Mouse (Mus musculus) MEL (cell line): ENCODE measurements around the gene Tfrc. TPM values are rescaled to one million over a fixed set of nuclear protein-coding genes. Genes with fewer than 3 reads are reported as not detected.
A peak's percentile ranks its signal among the peaks of the same experiment; 100 is the strongest.

ENCODE experiments used
- DNase-seq: peaks from one replicate; pipeline ENCODE4 v3.0.0; 2011; ENCODE audit warnings: low read depth, low spot score
- H3K27ac ChIP-seq: 2 replicates; pipeline ENCODE4 v1.5.1; 2012; ENCODE audit warnings: low read depth, mild to moderate bottlenecking, control low read depth, low read length, moderate library complexity; ENCODE audit not compliant: control insufficient read depth
- H3K27me3 ChIP-seq, 2 experiments: fragments of 150-350 bp in 1 of 2; sonication (generic) in 1 of 2; 2 replicates each; pipeline ENCODE4 v1.6.1; 2012; ENCODE audit warnings: low read length in 2 of 2, mild to moderate bottlenecking in 2 of 2, improper control_type of control experiment in 1 of 2, moderate library complexity in 1 of 2; ENCODE audit not compliant: insufficient read depth in 2 of 2, control insufficient read depth in 1 of 2
- H3K36me3 ChIP-seq, 2 experiments: 2 replicates each; pipeline ENCODE4 v1.6.1; 2012 to 2014; ENCODE audit warnings: low read length in 2 of 2, improper control_type of control experiment in 1 of 2, inconsistent platforms in 1 of 2, mild to moderate bottlenecking in 1 of 2; ENCODE audit not compliant: insufficient read depth in 2 of 2, control insufficient read depth in 1 of 2
- H3K4me1 ChIP-seq, 2 experiments: fragments of 150-350 bp in 1 of 2; sonication (generic) in 1 of 2; 2 replicates each; pipeline ENCODE4 v1.6.1; 2012; ENCODE audit warnings: low read length in 2 of 2, improper control_type of control experiment in 1 of 2, mild to moderate bottlenecking in 1 of 2; ENCODE audit not compliant: insufficient read depth in 2 of 2, control insufficient read depth in 1 of 2
- H3K4me3 ChIP-seq, 2 experiments: fragments of 150-350 bp in 1 of 2; sonication (generic) in 1 of 2; 2 replicates each; pipeline ENCODE4 v1.5.1; 2012; ENCODE audit warnings: low read depth in 2 of 2, low read length in 2 of 2, mild to moderate bottlenecking in 2 of 2, moderate library complexity in 2 of 2, control low read depth in 1 of 2, improper control_type of control experiment in 1 of 2; ENCODE audit not compliant: control insufficient read depth in 1 of 2, insufficient read depth in 1 of 2
- H3K79me2 ChIP-seq: 2 replicates; pipeline ENCODE4 v1.6.1; 2012; ENCODE audit warnings: mild to moderate bottlenecking, low read length, moderate library complexity; ENCODE audit not compliant: control insufficient read depth, poor library complexity, insufficient read depth
- H3K9ac ChIP-seq: 2 replicates; pipeline ENCODE4 v1.6.1; 2012; ENCODE audit warnings: low read depth, mild to moderate bottlenecking, control low read depth, low read length, moderate library complexity; ENCODE audit not compliant: control insufficient read depth, poor library complexity, severe bottlenecking
- H3K9me3 ChIP-seq: fragments of 150-350 bp; sonication (generic); replicated peaks from 2 replicates; pipeline ENCODE4 v1.6.1; 2012; ENCODE audit warnings: mild to moderate bottlenecking, low read length, improper control_type of control experiment, moderate library complexity; ENCODE audit not compliant: insufficient read depth
- BHLHE40 ChIP-seq: IDR thresholded peaks from 2 replicates; pipeline ENCODE4 v1.6.1; 2012; ENCODE audit warnings: low read depth, mild to moderate bottlenecking, inconsistent platforms, low read length, improper control_type of control experiment, borderline replicate concordance
- CHD1 ChIP-seq: IDR thresholded peaks from 2 replicates; pipeline ENCODE4 v1.6.1; 2012; ENCODE audit warnings: low read depth, mild to moderate bottlenecking, inconsistent platforms, low read length, improper control_type of control experiment
- E2F4 ChIP-seq: IDR thresholded peaks from 2 replicates; pipeline ENCODE4 v1.6.1; 2011; ENCODE audit warnings: low read depth, low read length, improper control_type of control experiment, borderline replicate concordance
- EP300 ChIP-seq, 2 experiments: IDR thresholded peaks; 2 replicates each; pipeline ENCODE4 v1.6.1; 2011; ENCODE audit warnings: improper control_type of control experiment in 2 of 2, low read length in 2 of 2, low read depth in 1 of 2, mild to moderate bottlenecking in 1 of 2
- ETS1 ChIP-seq: IDR thresholded peaks from 2 replicates; pipeline ENCODE4 v1.6.1; 2012; ENCODE audit warnings: low read depth, mild to moderate bottlenecking, inconsistent platforms, low read length, improper control_type of control experiment, moderate library complexity
- GABPA ChIP-seq: IDR thresholded peaks from 2 replicates; pipeline ENCODE4 v1.6.1; 2012; ENCODE audit warnings: low read depth, mild to moderate bottlenecking, inconsistent platforms, low read length, improper control_type of control experiment, moderate library complexity
- GATA1 ChIP-seq: IDR thresholded peaks from 2 replicates; pipeline ENCODE4 v1.6.1; 2011; ENCODE audit warnings: low read depth, low read length, improper control_type of control experiment
- HCFC1 ChIP-seq: IDR thresholded peaks from 2 replicates; pipeline ENCODE4 v1.6.1; 2012; ENCODE audit warnings: low read depth, mild to moderate bottlenecking, inconsistent platforms, low read length, improper control_type of control experiment, moderate library complexity
- KAT2A ChIP-seq: conservative IDR thresholded peaks from 2 replicates; pipeline ENCODE4 v1.6.1; 2012; ENCODE audit warnings: low read depth, low read length, improper control_type of control experiment, inconsistent platforms
- MAFK ChIP-seq: IDR thresholded peaks from 2 replicates; pipeline ENCODE4 v1.6.1; 2011; ENCODE audit warnings: low read depth, mild to moderate bottlenecking, low read length, improper control_type of control experiment, borderline replicate concordance
- MAX ChIP-seq: IDR thresholded peaks from 2 replicates; pipeline ENCODE4 v1.6.1; 2011; ENCODE audit warnings: low read length, improper control_type of control experiment
- MAZ ChIP-seq: IDR thresholded peaks from 2 replicates; pipeline ENCODE4 v1.6.1; 2012; ENCODE audit warnings: low read depth, mild to moderate bottlenecking, inconsistent platforms, low read length, improper control_type of control experiment
- MEF2A ChIP-seq: IDR thresholded peaks from 2 replicates; pipeline ENCODE4 v1.6.1; 2014; ENCODE audit warnings: low read depth, mild to moderate bottlenecking, inconsistent platforms, low read length, improper control_type of control experiment; ENCODE audit not compliant: poor library complexity, insufficient replicate concordance, severe bottlenecking; ENCODE audit errors: extremely low read depth
- MXI1 ChIP-seq: IDR thresholded peaks from 2 replicates; pipeline ENCODE4 v1.6.1; 2011; ENCODE audit warnings: mild to moderate bottlenecking, low read depth, low read length, improper control_type of control experiment
- MYB ChIP-seq: IDR thresholded peaks from 2 replicates; pipeline ENCODE4 v1.6.1; 2011; ENCODE audit warnings: mild to moderate bottlenecking, low read depth, low read length, improper control_type of control experiment
- NELFE ChIP-seq: IDR thresholded peaks from 2 replicates; pipeline ENCODE4 v1.6.1; 2011; ENCODE audit warnings: low read depth, low read length, improper control_type of control experiment
- POLR2A ChIP-seq, 2 experiments: IDR thresholded peaks; 2 replicates each; pipeline ENCODE4 v1.6.1; 2011 to 2012; ENCODE audit warnings: low read length in 2 of 2, mild to moderate bottlenecking in 2 of 2, control low read depth in 1 of 2, improper control_type of control experiment in 1 of 2, low read depth in 1 of 2, moderate library complexity in 1 of 2; ENCODE audit not compliant: control insufficient read depth in 1 of 2, insufficient read depth in 1 of 2, poor library complexity in 1 of 2
- POLR2AphosphoS2 ChIP-seq: IDR thresholded peaks from 2 replicates; pipeline ENCODE4 v1.6.1; 2011; ENCODE audit warnings: low read length, improper control_type of control experiment
- POLR2AphosphoS5 ChIP-seq: IDR thresholded peaks from 2 replicates; pipeline ENCODE4 v1.6.1; 2012; ENCODE audit warnings: low read depth, borderline replicate concordance, mild to moderate bottlenecking, inconsistent platforms, low read length, moderate library complexity, mixed read lengths
- RAD21 ChIP-seq: IDR thresholded peaks from 2 replicates; pipeline ENCODE4 v1.6.1; 2011; ENCODE audit warnings: mild to moderate bottlenecking, low read depth, low read length, improper control_type of control experiment
- RCOR1 ChIP-seq: IDR thresholded peaks from 2 replicates; pipeline ENCODE4 v1.6.1; 2012; ENCODE audit warnings: low read depth, mild to moderate bottlenecking, inconsistent platforms, low read length, improper control_type of control experiment
- SIN3A ChIP-seq: IDR thresholded peaks from 2 replicates; pipeline ENCODE4 v1.6.1; 2012; ENCODE audit warnings: low read length, improper control_type of control experiment, inconsistent platforms
- SMC3 ChIP-seq: IDR thresholded peaks from 2 replicates; pipeline ENCODE4 v1.6.1; 2011; ENCODE audit warnings: low read depth, low read length, improper control_type of control experiment
- TAL1 ChIP-seq: IDR thresholded peaks from 2 replicates; pipeline ENCODE4 v1.6.1; 2012; ENCODE audit warnings: mild to moderate bottlenecking, inconsistent platforms, low read length, moderate library complexity, mixed read lengths
- TCF12 ChIP-seq: IDR thresholded peaks from 2 replicates; pipeline ENCODE4 v1.6.1; 2014; ENCODE audit warnings: low read depth, mild to moderate bottlenecking, inconsistent platforms, low read length, improper control_type of control experiment, moderate library complexity
- UBTF ChIP-seq: IDR thresholded peaks from 2 replicates; pipeline ENCODE4 v1.6.1; 2012; ENCODE audit warnings: low read depth, mild to moderate bottlenecking, inconsistent platforms, low read length, improper control_type of control experiment, moderate library complexity, borderline replicate concordance; ENCODE audit not compliant: insufficient read depth
- USF2 ChIP-seq, 2 experiments: IDR thresholded peaks; 2 replicates each; pipeline ENCODE4 v1.6.1; 2011 to 2012; ENCODE audit warnings: improper control_type of control experiment in 2 of 2, low read length in 2 of 2, borderline replicate concordance in 1 of 2, inconsistent platforms in 1 of 2, low read depth in 1 of 2, mild to moderate bottlenecking in 1 of 2; ENCODE audit not compliant: insufficient read depth in 1 of 2
- ZC3H11A ChIP-seq: IDR thresholded peaks from 2 replicates; pipeline ENCODE4 v1.6.1; 2012; ENCODE audit warnings: low read depth, mild to moderate bottlenecking, inconsistent platforms, low read length, improper control_type of control experiment
- ZKSCAN1 ChIP-seq: IDR thresholded peaks from 2 replicates; pipeline ENCODE4 v1.6.1; 2012; ENCODE audit warnings: low read depth, mild to moderate bottlenecking, inconsistent platforms, low read length, improper control_type of control experiment, moderate library complexity
- polyA plus RNA-seq, 2 experiments: library from polyadenylated mRNA; stranded (reverse) in 1 of 2; unstranded in 1 of 2; fragments of >175 nt in 1 of 2; fragments of >200 nt in 1 of 2; gene quantifications; 2 replicates each; pipeline versions ENCODE4 v1.2.1 to v1.2.4; 2012; ENCODE audit warnings: low replicate concordance in 2 of 2, low read depth in 1 of 2; ENCODE audit not compliant: insufficient read length in 2 of 2, insufficient read depth in 1 of 2, missing spikeins in 1 of 2
- total RNA-seq: library from RNA; depleted of rRNA; stranded (reverse); fragments of 300-350 nt; gene quantifications from 2 replicates; pipeline ENCODE4 v1.2.3, GENCODE M21; 2012

Tfrc gene
- total and polyA plus RNA-seq, 3 experiments: 90.9 to 234 (median 106) TPM

- H3K36me3 ChIP-seq: peaks cover 22 to 44% of the 10 kb centered on the region in 2 experiments
- H3K79me2 ChIP-seq: peaks cover 45% of the 10 kb centered on the region
- H3K4me1 ChIP-seq: peaks cover 14 to 30% of the 10 kb centered on the region in 2 experiments
- no peaks in the 10 kb centered on the region for H3K27me3 ChIP-seq
- no peaks in the 10 kb centered on the region for H3K9me3 ChIP-seq
- H3K27ac ChIP-seq: peak overlapping the region; percentile 56
- peak overlapping the region; percentile 75 to 84 for H3K4me3 ChIP-seq
- peak; percentile 54 for TF ChIP-seq TAL1
- no peak for TF ChIP-seq ETS1
- TF ChIP-seq CHD1: peak; percentile 16; the same call in 1 of the 2 replicates
- peak; percentile 40; the same call in 1 of the 2 replicates for TF ChIP-seq GATA1
- TF ChIP-seq TCF12: 0 out of 2 replicates have a peak, but pooled peaks have one; percentile 26
- TF ChIP-seq RAD21: no peak
- H3K9ac ChIP-seq: peak overlapping the region; percentile 92
- DNase-seq: peak; percentile 57
Measured at GRCm38 (mm10) chr16:32610460-32611255, 1.9 kb downstream of the Tfrc start.

DNA sequence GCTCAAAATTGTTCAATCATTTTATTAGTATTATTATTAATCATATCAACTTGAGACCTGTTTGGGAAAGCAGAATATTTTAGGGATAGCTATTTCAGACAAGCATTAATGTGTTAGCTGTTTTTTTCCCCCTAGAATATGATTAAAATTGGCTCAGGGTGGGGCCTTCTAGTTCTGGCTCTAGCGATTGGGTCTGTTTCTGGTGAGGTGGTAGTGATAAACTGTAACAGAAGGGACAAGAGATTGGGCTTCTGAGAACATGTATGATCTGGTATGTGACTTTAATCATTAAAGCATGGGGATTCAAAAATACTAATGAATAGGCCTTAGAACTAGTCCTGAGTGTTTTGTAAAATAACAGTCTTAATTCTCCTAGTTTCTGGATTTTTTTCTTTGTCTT, 3.3 kb downstream of the Tfrc start:
- no peaks in the 10 kb centered on the region for H3K9me3 ChIP-seq
- H3K4me3 ChIP-seq: peak overlapping the region in 1 of 2 experiments; percentile 84; a peak in 2 of 4 replicates
- H3K4me1 ChIP-seq: peaks cover 14 to 30% of the 10 kb centered on the region in 2 experiments
- peak overlapping the region; percentile 42; the same call in 1 of the 2 replicates for H3K27ac ChIP-seq
- H3K36me3 ChIP-seq: peaks cover 32 to 48% of the 10 kb centered on the region in 2 experiments
- peak overlapping the region; percentile 25; the same call in 1 of the 2 replicates for H3K9ac ChIP-seq
- H3K27me3 ChIP-seq: no peaks in the 10 kb centered on the region
- peaks cover 45% of the 10 kb centered on the region for H3K79me2 ChIP-seq
- peak; percentile 46 for DNase-seq
- TF ChIP-seq EP300 (IDR thresholded peaks at IDR 0.05; ENCODE audit: low read depth in 1 of 2, low read length in 2 of 2) (peak in 1 of 2 experiments; percentile 56; a peak in 1 of 4 replicates), HCFC1 (no peak), UBTF (no peak), NELFE (no peak), TAL1 (peak; percentile 50), RCOR1 (no peak), E2F4 (no peak), BHLHE40 (no peak), MEF2A (no peak), KAT2A (no peak), USF2 (IDR thresholded peaks at IDR 0.05; ENCODE audit: borderline replicate concordance in 1 of 2, insufficient read depth in 1 of 2, low read depth in 1 of 2, low read length in 2 of 2) (no peak), MAFK (no peak), POLR2A (IDR thresholded peaks at IDR 0.05; ENCODE audit: control insufficient read depth in 1 of 2, insufficient read depth in 1 of 2, low read depth in 1 of 2, low read length in 2 of 2, poor library complexity in 1 of 2) (no peak; a peak in 1 of 4 replicates), SIN3A (no peak), GABPA (no peak), ZKSCAN1 (no peak), POLR2AphosphoS2 (no peak), GATA1 (peak; percentile 34), POLR2AphosphoS5 (no peak), MAZ (no peak), MYB (no peak), MXI1 (no peak; the same call in 1 of the 2 replicates), ETS1 (peak; percentile 29; the same call in 1 of the 2 replicates), SMC3 (no peak), MAX (no peak), ZC3H11A (no peak), RAD21 (no peak)
